Mouse (Mus musculus) liver, adult 2 months (tissue): Measurements from ENCODE around the gene Tk1. TPM values are rescaled to one million over a fixed set of nuclear protein-coding genes. Genes with fewer than 3 reads are reported as not detected.

ENCODE experiments used
- DNase-seq: peaks from one replicate; pipeline ENCODE4 v3.0.0-alpha.2; 2011; ENCODE audit warnings: low read depth, low spot score; ENCODE audit errors: extremely low read depth
- H3K27ac ChIP-seq: fragments of 200-500 bp; replicated peaks from 2 replicates; pipeline ENCODE4 v1.5.1; 2012; ENCODE audit warnings: low read depth, mild to moderate bottlenecking, control low read depth, inconsistent platforms, low read length; ENCODE audit not compliant: insufficient read depth
- H3K27me3 ChIP-seq: fragments of 200-500 bp; 2 replicates; pipeline ENCODE4 v1.6.1; 2012; ENCODE audit warnings: mild to moderate bottlenecking, moderate library complexity, low read length, inconsistent platforms; ENCODE audit not compliant: control insufficient read depth, insufficient read depth
- H3K36me3 ChIP-seq: fragments of 200-500 bp; 2 replicates; pipeline ENCODE4 v1.6.1; 2012; ENCODE audit warnings: low read length, inconsistent platforms; ENCODE audit not compliant: control insufficient read depth, insufficient read depth
- H3K4me1 ChIP-seq: fragments of 200-500 bp; 2 replicates; pipeline ENCODE4 v1.6.1; 2011; ENCODE audit warnings: low read length; ENCODE audit not compliant: control insufficient read depth, insufficient read depth
- H3K4me3 ChIP-seq: fragments of 200-500 bp; 2 replicates; pipeline ENCODE4 v1.5.1; 2011; ENCODE audit warnings: low read depth, mild to moderate bottlenecking, control low read depth, low read length, moderate library complexity; ENCODE audit not compliant: insufficient read depth
- H3K79me2 ChIP-seq: fragments of 200-500 bp; 2 replicates; pipeline ENCODE4 v1.6.1; 2012; ENCODE audit warnings: inconsistent platforms, mild to moderate bottlenecking, low read length, moderate library complexity; ENCODE audit not compliant: control insufficient read depth, insufficient read depth
- H3K9ac ChIP-seq: fragments of 200-500 bp; 2 replicates; pipeline ENCODE4 v1.6.1; 2012; ENCODE audit warnings: low read depth, mild to moderate bottlenecking, control low read depth, inconsistent platforms, low read length
- CTCF ChIP-seq: fragments of 200-500 bp; IDR thresholded peaks from 2 replicates; pipeline ENCODE4 v1.5.1; 2011; ENCODE audit warnings: low read depth, low read length, control low read depth
- POLR2A ChIP-seq: fragments of 200-500 bp; IDR thresholded peaks from 2 replicates; pipeline ENCODE4 v1.6.1; 2011; ENCODE audit warnings: low read length, control low read depth; ENCODE audit not compliant: insufficient read depth; ENCODE audit errors: extremely low read depth
- WGBS: fragments of 180-500 bp; shearing (Covaris S2); methylation state at CpG from one replicate; pipeline ENCODE4 v1.1.7; 2018; 5-methylcytosine and 5-hydroxymethylcytosine counted together
- polyA plus RNA-seq: library from polyadenylated mRNA; depleted of rRNA; stranded (reverse); fragments of >200 nt; gene quantifications from 2 replicates; pipeline ENCODE4 v1.2.3, GENCODE M21; 2012
- total RNA-seq: library from RNA; depleted of rRNA; stranded (reverse); fragments of >200 nt; gene quantifications from 2 replicates; pipeline ENCODE4 v1.2.3, GENCODE M21; 2014

The Tk1 gene
- total and polyA plus RNA-seq, 2 experiments, result 45.6 to 56.9 TPM

DNA sequence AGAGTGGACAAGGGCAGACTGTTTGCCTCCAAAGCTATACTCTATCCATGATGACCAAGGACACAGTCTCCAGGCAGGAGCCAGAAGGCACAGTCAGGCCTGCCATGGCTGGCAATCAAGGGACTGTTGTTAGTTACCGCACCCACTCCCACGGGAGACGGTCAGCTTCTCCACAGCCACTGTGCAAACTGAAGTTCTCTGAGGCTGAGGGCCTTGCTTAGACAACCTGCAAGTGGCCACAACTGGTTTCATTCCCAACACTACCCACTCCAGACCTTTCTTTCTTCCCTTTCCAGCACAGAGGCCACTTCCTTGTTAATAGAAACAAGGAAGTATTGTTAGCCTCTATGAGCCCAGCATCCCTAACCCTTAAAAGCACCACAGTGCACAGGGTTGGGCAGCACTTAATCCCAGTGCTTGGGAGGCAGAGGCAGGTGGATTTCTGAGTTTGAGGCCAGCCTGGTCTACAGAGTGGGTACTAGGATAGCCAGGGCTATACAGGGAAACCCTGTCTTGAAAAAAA is 22.7 kb downstream of the Tk1 start:
- Histone ChIP-seq H3K4me1 (no peaks in the 10 kb centered on the region), H3K9ac (no peak overlapping the region), H3K27ac (no peak overlapping the region), H3K36me3 (no peaks in the 10 kb centered on the region), H3K27me3 (no peaks in the 10 kb centered on the region), H3K79me2 (no peaks in the 10 kb centered on the region), H3K4me3 (no peak overlapping the region)
- DNase-seq, result no peak
- 80% methylated on average over 3 of the region's 3 CpGs for WGBS
- TF ChIP-seq POLR2A (no peak), CTCF (no peak)

DNA sequence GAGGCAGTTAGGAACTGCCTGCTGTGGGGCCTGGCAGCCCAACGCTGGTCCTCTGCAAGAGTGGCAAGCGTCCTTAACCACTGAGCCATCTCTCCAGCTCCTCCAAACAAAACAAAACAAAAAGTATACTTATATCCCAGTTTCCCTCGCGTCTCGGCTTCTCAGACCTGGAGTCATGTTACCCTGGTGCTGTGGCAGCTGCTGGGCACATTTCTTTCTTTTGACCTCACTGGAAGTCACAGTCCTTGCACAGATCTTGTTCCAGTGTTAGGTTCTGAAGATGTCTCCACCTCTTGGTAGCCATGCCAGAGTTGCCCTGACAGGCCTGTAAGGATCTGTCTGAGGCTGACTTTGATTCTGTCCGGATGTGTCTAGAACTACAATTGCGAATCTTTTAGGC is 24.2 kb downstream of the Tk1 start:
- no peaks in the 10 kb centered on the region for H3K36me3 ChIP-seq
- H3K9ac ChIP-seq, result no peak overlapping the region
- TF ChIP-seq CTCF, result no peak
- no peak for TF ChIP-seq POLR2A
- no peaks in the 10 kb centered on the region for H3K4me1 ChIP-seq
- DNase-seq, result no peak
- 93% methylated on average over 7 of the region's 7 CpGs for WGBS
- H3K27ac ChIP-seq, result no peak overlapping the region
- no peaks in the 10 kb centered on the region for H3K79me2 ChIP-seq
- no peak overlapping the region for H3K4me3 ChIP-seq
- H3K27me3 ChIP-seq, result no peaks in the 10 kb centered on the region

DNA sequence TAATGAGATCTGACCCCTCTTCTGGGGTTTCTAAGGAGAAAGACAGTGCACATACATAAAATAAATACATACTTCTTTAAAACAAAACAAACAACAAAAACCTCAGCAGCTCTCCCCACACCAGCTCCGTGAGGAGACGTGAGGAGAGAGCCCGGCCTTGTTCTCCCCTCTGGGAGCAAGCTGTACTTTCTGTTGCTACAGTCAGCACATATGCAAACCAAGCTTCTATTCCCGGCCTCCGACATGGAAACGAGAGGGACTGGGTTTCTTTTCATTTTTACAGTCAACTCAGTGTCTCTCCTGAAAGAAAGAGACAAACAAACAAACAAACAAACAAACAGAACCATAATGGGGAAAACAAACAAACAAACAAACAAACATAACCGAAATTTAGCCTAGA is 25.9 kb downstream of the Tk1 start:
- no peak overlapping the region for H3K9ac ChIP-seq
- H3K79me2 ChIP-seq, result no peaks in the 10 kb centered on the region
- H3K4me1 ChIP-seq, result no peaks in the 10 kb centered on the region
- WGBS, result 91% methylated on average over 7 of the region's 7 CpGs
- DNase-seq, result no peak
- no peaks in the 10 kb centered on the region for H3K27me3 ChIP-seq
- no peaks in the 10 kb centered on the region for H3K36me3 ChIP-seq
- TF ChIP-seq CTCF (no peak), POLR2A (no peak)
- H3K4me3 ChIP-seq, result no peak overlapping the region
- no peak overlapping the region for H3K27ac ChIP-seq

DNA sequence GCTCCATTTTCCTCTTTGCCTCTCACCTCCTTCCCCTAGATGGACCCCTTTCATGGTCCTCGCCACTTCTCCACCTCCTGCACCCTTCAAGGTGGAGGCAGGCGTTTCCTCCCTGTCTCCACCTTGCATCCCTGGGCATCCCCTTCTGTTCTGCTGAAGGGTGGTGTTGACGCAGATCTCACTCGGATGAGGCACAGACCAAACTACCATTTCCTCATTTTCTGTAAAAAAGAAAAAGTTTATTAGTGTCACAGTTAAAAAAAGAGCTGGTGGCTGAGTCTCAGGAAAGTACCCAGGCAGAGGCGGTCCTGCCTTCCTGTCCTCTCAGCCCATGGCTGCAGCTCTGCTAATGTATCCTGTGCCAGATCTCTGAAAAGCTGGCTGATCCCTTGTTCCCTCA is 26.7 kb downstream of the Tk1 start:
- Histone ChIP-seq H3K27ac (no peak overlapping the region), H3K4me3 (no peak overlapping the region)
- WGBS, result 80% methylated on average over 5 of the region's 5 CpGs

DNA sequence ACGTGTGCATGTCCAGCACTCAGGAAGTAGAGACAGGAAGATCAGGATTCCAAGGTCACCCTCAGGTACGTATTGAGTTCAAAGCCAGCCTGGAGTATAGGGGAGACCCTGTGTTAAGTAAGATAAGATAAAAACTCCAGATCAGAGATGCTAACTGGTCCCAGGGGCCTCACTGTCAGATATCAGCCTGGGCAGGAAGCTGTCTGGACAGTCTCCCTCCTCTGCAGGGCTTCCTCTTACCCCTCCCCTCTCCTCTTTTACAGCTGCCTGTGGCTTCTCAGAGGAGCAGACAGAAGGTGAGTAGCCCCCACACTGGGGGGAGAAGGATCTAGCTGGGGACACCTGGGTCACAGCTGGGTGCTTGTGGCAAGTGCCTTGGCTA is 27.7 kb downstream of the Tk1 start:
- Histone ChIP-seq H3K79me2 (no peaks in the 10 kb centered on the region), H3K4me1 (no peaks in the 10 kb centered on the region), H3K27ac (no peak overlapping the region), H3K36me3 (no peaks in the 10 kb centered on the region), H3K9ac (no peak overlapping the region), H3K27me3 (no peaks in the 10 kb centered on the region), H3K4me3 (no peak overlapping the region)
- TF ChIP-seq POLR2A, result no peak
- no peak for TF ChIP-seq CTCF
- WGBS, result 59% methylated on average over 2 of the region's 2 CpGs
- no peak for DNase-seq

More for the DNA sequence above, 26.7 kb downstream of the Tk1 start:
- Histone ChIP-seq H3K79me2 (no peaks in the 10 kb centered on the region), H3K4me1 (no peaks in the 10 kb centered on the region), H3K27me3 (no peaks in the 10 kb centered on the region), H3K36me3 (no peaks in the 10 kb centered on the region), H3K9ac (no peak overlapping the region)
- DNase-seq, result no peak
- TF ChIP-seq POLR2A (no peak), CTCF (no peak)

DNA sequence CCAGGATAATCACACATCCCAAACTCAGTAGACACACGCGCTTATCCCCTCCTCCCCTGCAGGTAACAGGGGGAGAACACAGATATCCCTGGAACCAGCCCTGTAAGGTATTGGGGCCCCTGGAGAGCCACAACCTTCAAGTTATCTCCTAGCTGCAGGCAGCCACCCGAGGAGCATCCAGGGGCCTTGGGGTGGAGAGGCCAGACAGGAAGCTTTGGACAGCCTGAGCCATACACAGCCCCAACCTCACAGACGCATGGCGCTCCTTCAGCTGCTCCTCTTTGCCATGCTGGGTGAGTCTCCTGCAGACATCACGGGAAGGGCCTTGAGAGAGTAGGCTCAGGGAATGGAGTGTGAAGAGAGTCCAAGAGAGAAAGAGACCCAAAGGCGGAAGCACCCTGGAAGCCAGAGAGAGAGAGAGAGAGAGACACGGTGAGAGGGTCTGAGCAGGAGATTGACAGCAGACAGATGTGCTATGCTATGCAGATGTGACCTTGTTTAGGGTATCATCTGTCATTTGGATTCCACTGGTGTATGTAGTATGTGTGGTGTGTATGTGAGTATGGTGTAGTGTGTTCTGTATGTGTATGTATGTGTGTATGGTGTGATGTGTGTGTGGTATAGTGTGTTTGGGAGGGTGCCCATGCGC is 28.3 kb downstream of the Tk1 start, which contains the start of gene 6030468B19Rik:
Gene 6030468B19Rik, plus strand, starts transcription at position 150 of the 649 bp plus-strand sequence.
- H3K36me3 ChIP-seq, result no peaks in the 10 kb centered on the region
- TF ChIP-seq CTCF (no peak), POLR2A (no peak)
- WGBS, result 79% methylated on average over 9 of the region's 9 CpGs
- no peak within 1 kb of the TSS for H3K4me3 ChIP-seq
- H3K27ac ChIP-seq, result no peak within 1 kb of the TSS
- H3K79me2 ChIP-seq, result no peaks in the 10 kb centered on the region
- H3K4me1 ChIP-seq, result no peaks in the 10 kb centered on the region; the same call in 1 of the 2 replicates
- no peak within 1 kb of the TSS for H3K9ac ChIP-seq
- no peak for DNase-seq
- H3K27me3 ChIP-seq, result no peaks in the 10 kb centered on the region
